Mouse (Mus musculus): ENCODE measurements around the gene Arsb. TPM values are rescaled to one million over a fixed set of nuclear protein-coding genes. Genes with fewer than 3 reads are reported as not detected.

The Arsb gene
- polyA plus RNA-seq, 1 experiment from 2014 or later, result 11.9 TPM

- Histone ChIP-seq H3K4me1 (replicated peaks; ENCODE audit: insufficient read depth, low read length) (peaks cover 20% of the 10 kb centered on the region), H3K27me3 (ENCODE audit: insufficient read depth, low read length) (no peaks in the 10 kb centered on the region)
These were observed 82.3 kb downstream of the Arsb start for GRCm38 (mm10) chr13:93853767-93854166.

GRCm38 (mm10) chr13:93854325-93854724, 82.9 kb downstream of the Arsb start:
- 43% methylated on average over 8 of the region's 8 CpGs for WGBS
- ATAC-seq (replicated peaks; ENCODE audit: low FRiP score, low read depth), result peak; percentile 87
- H3K27ac ChIP-seq, result peak overlapping the region; percentile 31

More at GRCm38 (mm10) chr13:93853767-93854166, 82.3 kb downstream of the Arsb start:
- ATAC-seq (replicated peaks; ENCODE audit: low FRiP score, low read depth) (no peak), DNase-seq (ENCODE audit: low spot score) (no peak)
- no peak for TF ChIP-seq CTCF (IDR thresholded peaks at IDR 0.05; ENCODE audit: low read depth)
- no peak overlapping the region for H3K4me3 ChIP-seq (replicated peaks; ENCODE audit: low read depth, low read length)
- H3K9me3 ChIP-seq (replicated peaks; ENCODE audit: low read length), result no peaks in the 10 kb centered on the region
- H3K36me3 ChIP-seq (ENCODE audit: insufficient read depth, low read length), result no peaks in the 10 kb centered on the region
- no peak overlapping the region for H3K9ac ChIP-seq (ENCODE audit: low read depth, low read length)
- WGBS, result 63% methylated on average over 6 of the region's 6 CpGs
- H3K4me2 ChIP-seq (ENCODE audit: low read length), result no peak overlapping the region
- peak overlapping the region; percentile 31 for H3K27ac ChIP-seq

GRCm38 (mm10) chr13:93854966-93855562, 83.6 kb downstream of the Arsb start:
- H3K9me3 ChIP-seq (replicated peaks; ENCODE audit: low read length), result no peaks in the 10 kb centered on the region
- DNase-seq (ENCODE audit: low spot score) (no peak), ATAC-seq (replicated peaks; ENCODE audit: low FRiP score, low read depth) (no peak)
- no peaks in the 10 kb centered on the region for H3K36me3 ChIP-seq (ENCODE audit: insufficient read depth, low read length)
- no peak overlapping the region for H3K4me3 ChIP-seq (replicated peaks; ENCODE audit: low read depth, low read length)
- H3K27me3 ChIP-seq (ENCODE audit: insufficient read depth, low read length), result no peaks in the 10 kb centered on the region
- H3K27ac ChIP-seq, result 0 out of 2 replicates have a peak overlapping the region, but pooled peaks have one; percentile 2
- no peak for TF ChIP-seq CTCF (IDR thresholded peaks at IDR 0.05; ENCODE audit: low read depth)
- H3K4me2 ChIP-seq (ENCODE audit: low read length), result no peak overlapping the region
- H3K9ac ChIP-seq (ENCODE audit: low read depth, low read length), result no peak overlapping the region
- WGBS, result 66% methylated on average over 3 of the region's 3 CpGs
- H3K4me1 ChIP-seq (replicated peaks; ENCODE audit: insufficient read depth, low read length), result peaks cover 20% of the 10 kb centered on the region

More at GRCm38 (mm10) chr13:93854325-93854724, 82.9 kb downstream of the Arsb start:
- no peaks in the 10 kb centered on the region for H3K36me3 ChIP-seq (ENCODE audit: insufficient read depth, low read length)
- no peak overlapping the region for H3K4me3 ChIP-seq (replicated peaks; ENCODE audit: low read depth, low read length)
- H3K9me3 ChIP-seq (replicated peaks; ENCODE audit: low read length), result no peaks in the 10 kb centered on the region
- H3K4me1 ChIP-seq (replicated peaks; ENCODE audit: insufficient read depth, low read length), result peaks cover 20% of the 10 kb centered on the region
- no peaks in the 10 kb centered on the region for H3K27me3 ChIP-seq (ENCODE audit: insufficient read depth, low read length)
- no peak overlapping the region for H3K9ac ChIP-seq (ENCODE audit: low read depth, low read length)
- peak; percentile 71 for DNase-seq (ENCODE audit: low spot score)
- TF ChIP-seq CTCF (IDR thresholded peaks at IDR 0.05; ENCODE audit: low read depth), result no peak
- H3K4me2 ChIP-seq (ENCODE audit: low read length), result no peak overlapping the region

- DNase-seq (ENCODE audit: low spot score) (peak; percentile 58), ATAC-seq (replicated peaks; ENCODE audit: low FRiP score, low read depth) (no peak)
- no peak overlapping the region for H3K9ac ChIP-seq (ENCODE audit: low read depth, low read length)
- H3K4me2 ChIP-seq (ENCODE audit: low read length), result peak overlapping the region; percentile 26
- H3K4me3 ChIP-seq (replicated peaks; ENCODE audit: low read depth, low read length), result no peak overlapping the region
- peak; percentile 47 for TF ChIP-seq CTCF (IDR thresholded peaks at IDR 0.05; ENCODE audit: low read depth)
- H3K4me1 ChIP-seq (replicated peaks; ENCODE audit: insufficient read depth, low read length), result peaks cover 20% of the 10 kb centered on the region
- H3K27me3 ChIP-seq (ENCODE audit: insufficient read depth, low read length), result no peaks in the 10 kb centered on the region
- no peaks in the 10 kb centered on the region for H3K9me3 ChIP-seq (replicated peaks; ENCODE audit: low read length)
- H3K27ac ChIP-seq, result no peak overlapping the region; the same call in 1 of the 2 replicates
- H3K36me3 ChIP-seq (ENCODE audit: insufficient read depth, low read length), result no peaks in the 10 kb centered on the region
- 24% methylated on average over 11 of the region's 11 CpGs for WGBS
These were observed 84.3 kb downstream of the Arsb start for GRCm38 (mm10) chr13:93855701-93856183.

GRCm38 (mm10) chr13:93861211-93861610, 89.8 kb downstream of the Arsb start:
- H3K4me3 ChIP-seq (replicated peaks; ENCODE audit: low read depth, low read length), result no peak overlapping the region
- no peaks in the 10 kb centered on the region for H3K36me3 ChIP-seq (ENCODE audit: insufficient read depth, low read length)
- H3K27me3 ChIP-seq (ENCODE audit: insufficient read depth, low read length), result no peaks in the 10 kb centered on the region
- WGBS, result 89% methylated on average over 2 of the region's 2 CpGs
- no peak overlapping the region for H3K4me2 ChIP-seq (ENCODE audit: low read length)
- H3K9me3 ChIP-seq (replicated peaks; ENCODE audit: low read length), result no peaks in the 10 kb centered on the region
- no peak for ATAC-seq (replicated peaks; ENCODE audit: low FRiP score, low read depth)
- DNase-seq (ENCODE audit: low spot score), result no peak
- no peak overlapping the region for H3K9ac ChIP-seq (ENCODE audit: low read depth, low read length)
- no peak for TF ChIP-seq CTCF (IDR thresholded peaks at IDR 0.05; ENCODE audit: low read depth)
- no peaks in the 10 kb centered on the region for H3K4me1 ChIP-seq (replicated peaks; ENCODE audit: insufficient read depth, low read length)
- no peak overlapping the region for H3K27ac ChIP-seq

- Histone ChIP-seq H3K27ac (no peak overlapping the region), H3K36me3 (ENCODE audit: insufficient read depth, low read length) (no peaks in the 10 kb centered on the region), H3K9me3 (replicated peaks; ENCODE audit: low read length) (no peaks in the 10 kb centered on the region), H3K4me3 (replicated peaks; ENCODE audit: low read depth, low read length) (no peak overlapping the region), H3K9ac (ENCODE audit: low read depth, low read length) (no peak overlapping the region), H3K4me2 (ENCODE audit: low read length) (no peak overlapping the region), H3K4me1 (replicated peaks; ENCODE audit: insufficient read depth, low read length) (no peaks in the 10 kb centered on the region), H3K27me3 (ENCODE audit: insufficient read depth, low read length) (no peaks in the 10 kb centered on the region)
- TF ChIP-seq CTCF (IDR thresholded peaks at IDR 0.05; ENCODE audit: low read depth), result no peak
- no peak for DNase-seq (ENCODE audit: low spot score)
- no peak for ATAC-seq (replicated peaks; ENCODE audit: low FRiP score, low read depth)
- WGBS, result 48% methylated on average over 8 of the region's 8 CpGs
These were observed 92.8 kb downstream of the Arsb start for GRCm38 (mm10) chr13:93864066-93864740.

All from kidney, postnatal 0 days (tissue).